Mouse (Mus musculus) heart, postnatal 10 days (tissue): ENCODE data around the gene Dand5. TPM values are rescaled to one million over a fixed set of nuclear protein-coding genes. Genes with fewer than 3 reads are reported as not detected.

ENCODE experiments used
- DNase-seq, 2 experiments: peaks; one replicate each; pipeline ENCODE4 v3.0.0; 2021
- intact Hi-C: fragments of 180-260 bp; cut with DNase I; formaldehyde crosslinking; loops from one replicate; pipeline ENCODE4 v1.15.1; 2025
- total RNA-seq, 2 experiments: library from RNA; stranded (reverse); gene quantifications; 2 replicates each; pipeline ENCODE4 v1.2.3; 2021

Dand5 gene
- total RNA-seq, 2 experiments from 2014 or later = 3.1 to 3.8 TPM

DNA sequence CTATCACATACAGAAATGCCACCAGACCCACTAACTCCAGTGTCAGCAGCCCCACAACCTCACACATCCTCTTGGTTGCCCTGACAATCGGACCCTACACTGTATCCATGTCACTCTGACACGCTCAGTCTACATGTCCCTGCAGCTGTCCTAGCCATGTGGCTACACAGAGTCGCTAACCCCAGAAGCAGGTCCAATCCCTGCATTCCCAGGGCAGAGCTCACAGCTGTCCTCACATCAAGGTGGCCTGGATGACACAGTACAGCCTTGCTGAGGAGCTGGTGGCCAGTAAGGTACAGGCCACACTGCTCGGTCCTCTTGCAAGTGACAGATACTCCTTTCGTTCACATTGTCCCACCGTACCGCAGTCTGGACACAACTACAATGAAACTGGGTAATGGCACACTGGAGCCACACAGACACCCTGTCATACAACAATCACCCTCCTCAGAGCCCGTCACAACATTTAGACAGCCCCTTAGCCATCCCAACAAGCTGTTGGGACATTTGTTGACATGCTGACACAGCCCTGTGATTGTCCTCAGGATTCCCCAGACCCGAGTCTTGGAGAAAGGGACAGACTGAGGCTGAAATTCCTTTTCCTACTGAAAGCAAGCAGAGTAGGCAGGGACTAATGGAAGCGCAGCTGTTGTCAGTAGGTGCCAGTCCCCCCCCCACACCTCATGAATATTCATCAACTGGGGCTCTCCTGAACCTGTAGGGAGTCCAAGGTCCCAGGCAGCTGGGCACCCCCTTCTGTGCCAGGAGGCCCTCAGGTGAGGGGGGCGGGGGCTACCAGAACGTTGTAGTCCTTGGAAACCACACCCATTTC is 13.3 kb downstream of the Dand5 start:
- no peak for DNase-seq
- intact Hi-C loops = no loop called here

DNA sequence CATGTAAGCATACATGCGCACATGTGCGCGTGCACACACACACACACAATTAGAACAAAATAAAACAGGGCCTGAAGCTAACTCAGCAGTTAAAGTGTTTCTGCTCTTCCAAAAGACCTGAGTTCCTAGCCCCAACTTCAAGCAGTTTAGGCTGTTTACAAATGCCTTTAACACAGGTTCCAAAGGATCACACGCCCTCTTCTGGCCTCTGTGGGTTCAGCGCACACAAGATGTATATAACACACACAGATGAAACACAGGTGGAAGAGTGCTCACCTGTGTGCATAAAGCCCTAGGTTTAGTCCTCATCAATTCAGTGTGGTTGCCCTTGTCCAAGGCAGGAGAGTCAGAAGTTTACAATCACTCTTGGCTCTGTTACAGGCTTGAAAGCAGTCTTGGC is 16.6 kb downstream of the Dand5 start:
- intact Hi-C loops = no loop called here
- DNase-seq = no peak

DNA sequence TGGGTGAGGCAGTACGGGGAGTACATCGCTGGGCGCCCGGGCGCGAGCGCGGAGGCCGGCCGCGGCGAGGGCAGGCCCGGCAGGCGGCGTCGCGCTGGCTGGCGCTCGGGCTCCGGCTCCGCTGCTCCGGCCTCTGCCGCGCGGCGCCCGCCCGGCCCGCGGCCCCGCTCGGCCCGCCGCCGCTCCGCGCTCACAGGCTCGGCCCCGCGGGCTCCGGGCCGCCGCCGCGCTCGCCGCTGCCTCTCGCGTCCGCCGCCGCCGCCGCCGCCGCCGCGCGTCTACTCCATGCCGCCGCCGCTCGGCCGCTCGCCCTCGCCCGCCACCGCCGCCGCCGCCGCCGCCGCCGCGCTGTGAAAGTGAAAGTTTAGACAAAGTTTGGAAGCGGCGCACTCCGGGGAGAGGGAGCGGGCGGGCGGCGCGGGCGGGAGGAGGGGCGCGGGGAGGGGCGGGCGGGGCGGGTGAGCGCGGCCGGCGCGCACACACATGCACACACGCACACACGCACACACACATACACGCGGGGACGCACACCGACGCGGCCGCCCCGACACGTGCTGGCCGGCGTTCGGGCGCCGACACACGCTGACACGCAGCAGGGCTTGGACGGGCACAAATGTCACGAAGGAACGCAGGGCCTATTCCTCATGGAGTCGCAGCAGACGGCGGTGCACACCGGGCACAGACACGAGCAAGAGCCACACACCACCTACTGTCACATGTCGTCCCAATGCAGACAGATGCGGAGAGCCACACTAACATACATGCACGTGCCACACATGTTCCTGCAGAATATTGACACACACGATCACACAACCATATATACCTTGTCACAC is 22.4 kb downstream of the Dand5 start, which contains the start of gene Nfix:
TSS of gene Nfix (minus strand) at position 346 of the 833 bp plus-strand sequence.
- intact Hi-C loops = loop anchor here (2.0 kb wide), 1 partner anchor 59 kb away; no protein-coding TSS in a partner anchor
- DNase-seq = peak; percentile 80

DNA sequence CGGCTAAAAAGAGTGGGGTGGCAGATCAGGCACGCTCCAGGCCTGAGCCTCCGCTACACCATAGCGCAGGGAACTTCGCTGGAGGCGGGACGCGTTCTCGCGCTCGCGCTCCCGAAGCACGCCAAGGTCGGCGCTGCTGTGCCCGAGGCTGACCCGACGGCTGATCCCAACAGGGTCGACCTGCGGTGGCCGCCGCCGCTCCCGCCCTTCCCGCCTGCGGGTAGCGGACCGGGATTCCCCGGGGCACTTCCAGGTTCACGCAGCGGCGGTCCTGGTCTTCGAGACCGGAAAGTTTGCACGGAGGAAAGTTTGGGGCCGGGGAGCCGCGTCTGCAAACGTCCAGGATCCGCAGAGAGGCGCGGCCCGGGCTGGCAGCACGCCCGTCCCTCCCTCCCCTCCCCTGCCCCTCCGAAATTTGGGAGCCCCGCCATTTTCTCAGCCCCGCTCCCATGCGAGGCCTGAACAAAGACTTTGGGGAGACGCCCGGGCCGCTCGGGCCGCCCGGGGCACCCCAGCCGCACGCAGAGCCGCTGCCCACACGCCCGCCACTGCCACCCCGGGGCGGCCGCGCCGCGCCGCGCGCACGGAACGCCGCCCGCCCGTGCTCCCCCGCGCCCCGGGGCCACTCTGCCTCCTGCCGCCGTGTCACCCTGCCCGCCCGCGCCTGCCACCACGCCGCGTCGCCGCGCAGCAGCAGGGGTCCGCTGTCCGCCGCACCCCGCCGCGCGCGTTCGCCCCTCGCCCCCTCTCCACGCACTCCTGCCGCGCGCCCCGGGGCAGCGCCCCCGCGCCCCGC is 23.3 kb downstream of the Dand5 start:
- intact Hi-C loops = loop anchor here (2.0 kb wide), 1 partner anchor 59 kb away; no protein-coding TSS in a partner anchor

DNA sequence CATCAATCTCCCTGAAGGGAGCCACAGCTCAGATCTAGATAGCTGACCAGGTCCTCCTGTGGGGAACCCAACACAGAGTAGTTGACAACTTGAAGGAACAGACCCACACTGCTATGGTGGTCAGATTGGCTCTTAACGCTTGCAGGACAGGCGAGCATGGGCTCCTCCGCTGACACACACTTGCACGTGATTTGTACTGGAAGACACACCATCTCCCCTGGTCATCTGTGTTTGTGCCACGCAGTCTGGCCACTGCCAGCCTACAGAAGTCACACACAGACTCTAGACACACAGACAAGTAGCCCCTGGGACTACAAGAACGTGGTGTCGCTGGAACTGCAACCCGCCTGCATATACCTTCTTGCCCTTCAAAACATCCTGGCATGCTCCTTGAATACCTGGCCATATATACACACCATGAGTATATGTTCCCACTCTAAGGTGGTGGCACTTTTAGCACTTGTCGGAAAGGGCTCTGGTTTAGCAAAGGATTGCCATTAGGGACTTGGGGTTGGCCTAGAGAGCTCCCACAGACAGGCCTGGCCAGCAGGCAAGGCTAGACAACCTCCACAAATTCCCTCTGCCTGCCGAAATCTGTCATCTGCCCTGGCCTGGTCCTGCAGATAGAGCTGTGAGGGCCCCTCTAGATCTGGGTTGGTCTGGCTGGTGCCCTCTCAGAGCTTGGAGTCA is 24.0 kb downstream of the Dand5 start:
- intact Hi-C loops = loop anchor here (2.0 kb wide), 1 partner anchor 58 kb away; no protein-coding TSS in a partner anchor
- peak in 1 of 2 experiments; percentile 34 for DNase-seq

More for the DNA sequence above, 23.3 kb downstream of the Dand5 start:
- peak; percentile 80 to 83 for DNase-seq

DNA sequence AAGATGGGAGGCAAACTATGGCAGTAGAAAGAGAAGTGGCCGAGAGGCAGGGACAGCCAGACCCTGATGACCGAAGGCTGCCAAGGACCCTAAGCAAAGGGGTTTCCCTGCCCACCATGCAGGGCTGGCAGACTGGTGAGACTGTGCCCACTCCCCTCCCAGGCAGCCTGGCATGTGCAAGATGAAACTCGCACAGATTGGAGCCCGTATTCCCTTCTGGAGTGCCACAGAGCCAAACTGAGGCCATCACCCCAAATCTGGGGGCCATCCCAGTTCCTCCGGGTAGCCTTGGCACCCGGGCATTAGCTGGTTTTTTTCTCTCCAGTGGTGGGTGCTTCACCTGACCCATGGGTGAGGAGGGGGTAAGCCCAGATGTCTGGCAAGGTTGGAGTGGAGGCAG is 24.7 kb downstream of the Dand5 start:
- intact Hi-C loops = loop anchor here (2.0 kb wide), 2 partner anchors 23 to 57 kb away; no protein-coding TSS in a partner anchor
- DNase-seq = peak in 1 of 2 experiments; percentile 5

DNA sequence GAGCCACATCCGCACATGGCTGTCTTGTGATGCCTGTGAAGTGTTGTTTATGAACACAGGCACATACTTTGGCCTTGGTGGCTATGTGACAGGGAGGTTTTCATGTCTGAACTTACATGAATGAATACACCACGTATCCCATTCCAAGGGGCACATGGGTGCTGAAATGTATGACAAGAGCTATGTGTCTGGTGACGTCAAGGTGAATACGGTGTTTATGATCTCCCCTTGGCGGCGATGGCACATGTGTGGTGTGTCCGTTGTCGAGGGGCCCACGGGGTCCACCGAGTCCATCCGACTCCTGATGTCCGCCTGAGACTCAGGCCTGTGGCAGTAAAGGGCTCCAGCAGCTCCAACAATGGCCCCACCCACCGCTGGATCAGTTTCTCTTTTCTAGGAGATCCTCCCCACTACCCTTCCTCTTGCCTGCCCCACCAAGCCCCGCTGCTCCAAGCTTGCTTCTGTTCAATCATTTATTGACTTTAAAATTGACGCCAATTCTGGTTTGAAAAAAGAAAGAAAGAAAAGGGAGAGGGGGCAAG is 25.3 kb downstream of the Dand5 start:
- DNase-seq = peak in 1 of 2 experiments; percentile 31
- intact Hi-C loops = loop anchor here (2.0 kb wide), 1 partner anchor 23 kb away; no protein-coding TSS in a partner anchor

DNA sequence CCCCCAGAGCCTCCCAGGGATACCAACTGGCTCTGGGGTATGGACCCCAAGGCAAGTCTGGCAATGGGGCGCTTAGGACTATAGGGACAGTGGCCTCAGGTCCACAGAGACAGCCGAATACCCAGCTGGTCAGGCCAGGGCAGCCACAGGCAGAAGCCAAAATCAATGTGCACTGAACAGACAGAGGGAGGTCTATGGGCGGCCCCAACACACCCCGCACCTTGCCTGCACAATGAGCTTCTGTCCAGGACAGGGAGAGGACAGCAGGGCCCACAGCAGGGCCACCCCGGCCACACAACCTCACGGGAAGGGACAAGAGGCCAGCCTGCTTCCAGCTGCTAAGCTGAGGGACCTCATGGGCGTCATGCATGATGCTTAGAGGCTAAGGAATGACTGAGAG is 28.1 kb downstream of the Dand5 start:
- peak; percentile 59 to 63 for DNase-seq
- intact Hi-C loops = no loop called here

DNA sequence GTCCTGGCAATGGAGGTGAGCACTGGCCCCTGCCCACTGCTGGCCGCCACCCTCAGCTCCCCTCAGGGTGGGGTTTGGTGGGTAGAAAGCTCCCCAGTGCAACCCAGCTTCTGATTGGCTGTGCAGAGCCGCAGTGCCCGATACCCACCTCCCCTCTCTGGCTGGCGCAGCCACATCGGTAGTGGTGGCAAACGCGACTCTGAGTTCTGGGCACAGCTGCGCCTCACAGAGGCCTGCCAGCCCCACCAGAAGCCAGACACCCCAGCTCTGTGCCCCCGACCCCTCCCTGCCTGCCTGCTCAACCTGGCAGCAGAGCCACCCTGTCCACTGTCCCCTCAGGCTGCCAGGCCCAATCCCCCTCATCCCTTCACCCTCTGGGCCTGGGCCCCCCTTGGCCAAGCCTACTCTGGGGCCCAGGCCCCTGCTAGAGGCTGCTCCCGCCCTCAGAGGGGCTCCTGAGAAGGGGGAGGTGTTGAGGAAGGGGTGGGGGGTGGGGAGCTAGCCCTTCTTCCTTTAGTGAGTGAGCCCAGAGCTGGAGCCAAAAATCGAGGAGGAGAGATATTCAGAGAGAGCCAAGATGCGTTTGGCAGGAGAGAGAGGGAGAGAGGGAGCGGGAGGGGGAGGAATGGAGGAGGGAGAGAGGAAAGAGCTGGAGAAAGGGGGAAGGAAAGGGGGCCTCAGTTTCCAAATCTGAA is 28.7 kb downstream of the Dand5 start:
- peak; percentile 78 to 84 for DNase-seq

DNA sequence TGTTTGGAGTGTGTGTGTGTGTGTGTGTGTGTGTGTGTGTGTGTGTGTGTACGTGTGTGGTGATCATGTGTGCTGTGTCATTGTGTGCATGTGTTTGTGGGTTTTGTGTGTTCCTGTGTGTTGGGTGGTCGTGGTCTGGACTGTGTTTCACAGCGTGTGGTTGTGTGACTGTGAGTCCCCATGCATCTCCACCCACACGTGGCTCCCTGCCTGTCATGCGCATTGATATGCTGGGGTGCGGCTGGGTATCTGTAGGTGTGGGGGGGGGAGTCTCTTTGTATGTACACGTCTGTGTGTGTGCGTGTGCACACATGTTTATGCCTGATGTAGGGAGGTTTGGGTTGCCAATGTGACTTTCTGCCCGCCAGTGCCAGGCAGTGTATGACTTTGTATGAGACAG is 29.5 kb downstream of the Dand5 start:
- intact Hi-C loops = no loop called here
- no peak for DNase-seq

More for the DNA sequence above, 28.7 kb downstream of the Dand5 start:
- intact Hi-C loops = no loop called here

DNA sequence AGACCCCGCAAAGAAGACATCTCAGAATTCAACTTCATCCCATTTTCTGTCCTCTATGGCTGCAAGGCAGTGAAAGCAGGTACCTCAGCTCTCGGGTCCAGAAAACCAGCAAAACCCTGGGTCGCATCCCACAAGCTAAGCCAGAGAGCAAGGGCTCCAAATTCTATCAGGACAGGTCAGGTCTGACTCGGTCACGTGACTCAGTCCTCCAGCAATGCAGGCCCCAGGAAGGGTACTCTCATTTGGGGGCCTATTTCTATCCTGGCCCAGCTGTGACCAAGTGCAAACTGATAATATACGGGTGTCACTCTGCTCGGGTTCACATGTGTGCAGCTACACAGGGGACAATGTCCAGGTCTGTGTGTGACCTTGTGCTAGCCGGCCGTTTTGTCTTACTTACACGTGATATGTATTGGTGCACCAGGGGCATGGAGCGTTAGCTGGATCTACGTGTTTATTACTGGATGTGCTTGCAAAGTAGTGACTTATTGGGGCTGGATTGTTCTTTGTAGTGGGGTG is 30.1 kb downstream of the Dand5 start:
- peak; percentile 47 to 56 for DNase-seq
- intact Hi-C loops = no loop called here

DNA sequence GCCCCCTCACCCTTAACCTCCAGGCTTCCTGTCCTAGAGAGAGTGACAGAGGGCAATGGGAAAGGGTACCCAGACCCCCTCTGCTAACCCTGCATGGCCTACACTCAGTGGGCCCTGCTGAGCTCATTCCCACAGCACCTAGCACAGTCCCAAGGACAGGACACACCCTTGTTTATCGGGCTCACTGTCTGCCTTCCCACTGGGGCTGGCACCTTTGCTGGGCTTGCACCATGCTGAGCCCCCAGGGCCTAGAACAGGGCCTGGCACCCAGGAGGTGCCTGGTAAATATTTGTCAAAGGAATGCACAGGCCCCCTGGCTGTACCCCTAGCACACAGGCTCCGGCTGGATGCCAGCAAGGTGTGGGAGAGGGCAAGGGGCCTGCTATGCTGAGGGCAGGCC is 32.1 kb downstream of the Dand5 start:
- intact Hi-C loops = no loop called here
- DNase-seq = peak; percentile 28 to 37

DNA sequence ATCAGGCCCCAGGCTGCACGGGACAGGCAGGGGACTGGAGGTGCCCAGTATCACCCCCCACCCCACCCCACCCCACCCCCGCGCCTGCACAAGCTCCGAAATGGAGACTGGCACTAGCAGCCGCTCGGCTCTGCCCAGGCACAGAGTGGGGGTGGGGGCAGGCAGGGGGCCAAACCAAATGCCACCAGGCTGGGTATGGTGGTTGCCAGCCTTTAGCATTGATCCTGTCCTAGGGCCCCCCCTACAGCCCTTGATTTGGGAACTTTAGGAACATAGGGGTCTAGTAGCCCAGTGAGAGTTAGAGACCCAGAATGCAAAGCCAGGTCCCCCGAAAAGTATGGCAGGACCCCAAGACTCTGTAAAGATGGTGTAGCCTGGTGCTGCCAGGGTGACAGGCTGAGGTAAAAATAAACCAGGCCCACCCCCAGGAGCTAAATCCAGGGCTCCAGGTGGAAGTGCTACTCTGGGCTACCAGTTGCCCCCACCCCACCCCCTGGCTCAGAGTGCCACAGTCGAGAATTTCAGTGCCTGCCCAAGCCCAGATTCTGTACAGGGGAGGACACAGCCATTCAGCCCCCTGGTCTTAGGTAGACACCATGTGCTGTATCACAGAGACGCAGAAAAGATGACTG is 32.7 kb downstream of the Dand5 start:
- DNase-seq = peak; percentile 67 to 69
- intact Hi-C loops = no loop called here

DNA sequence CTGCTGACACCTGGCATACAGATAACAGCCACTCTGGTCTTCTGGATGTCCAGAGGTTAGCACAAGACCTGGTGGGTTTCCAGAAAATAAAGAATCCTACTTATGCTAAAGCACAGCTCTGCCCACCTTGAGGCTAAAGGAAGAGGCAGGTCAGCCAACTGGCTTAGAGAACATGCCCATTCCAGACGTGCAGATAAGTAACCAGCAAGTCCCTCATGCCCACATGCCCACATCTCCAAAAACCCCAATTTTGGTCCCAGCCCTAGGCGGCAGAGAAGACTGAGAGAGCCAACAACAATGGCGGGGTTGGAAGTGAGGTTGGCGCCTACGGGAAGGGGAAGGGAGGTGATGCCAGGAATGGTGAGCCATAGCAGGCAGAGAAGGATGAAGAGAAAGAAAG is 33.3 kb downstream of the Dand5 start:
- intact Hi-C loops = no loop called here
- peak; percentile 32 to 33 for DNase-seq

DNA sequence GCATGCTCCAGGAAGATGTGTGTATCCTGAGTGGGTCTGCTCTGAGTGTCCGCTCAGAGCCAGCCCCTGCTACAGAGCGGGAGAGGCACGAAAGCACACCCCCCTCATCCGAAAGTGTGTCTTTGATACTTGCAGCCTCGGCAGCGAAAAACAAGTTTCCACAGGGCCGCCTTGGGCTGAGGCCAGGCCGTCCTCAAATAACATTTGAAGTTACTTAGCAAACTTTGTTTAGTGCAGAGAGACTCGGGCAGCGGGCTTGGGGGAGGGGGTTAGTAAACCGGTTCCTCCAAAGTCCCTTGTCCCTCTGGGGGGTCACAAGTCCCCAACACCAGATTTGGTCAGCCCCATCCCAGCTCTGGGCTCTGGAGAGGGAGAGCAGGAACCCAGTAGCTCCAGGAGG is 33.7 kb downstream of the Dand5 start:
- intact Hi-C loops = no loop called here
- DNase-seq = peak; percentile 90

DNA sequence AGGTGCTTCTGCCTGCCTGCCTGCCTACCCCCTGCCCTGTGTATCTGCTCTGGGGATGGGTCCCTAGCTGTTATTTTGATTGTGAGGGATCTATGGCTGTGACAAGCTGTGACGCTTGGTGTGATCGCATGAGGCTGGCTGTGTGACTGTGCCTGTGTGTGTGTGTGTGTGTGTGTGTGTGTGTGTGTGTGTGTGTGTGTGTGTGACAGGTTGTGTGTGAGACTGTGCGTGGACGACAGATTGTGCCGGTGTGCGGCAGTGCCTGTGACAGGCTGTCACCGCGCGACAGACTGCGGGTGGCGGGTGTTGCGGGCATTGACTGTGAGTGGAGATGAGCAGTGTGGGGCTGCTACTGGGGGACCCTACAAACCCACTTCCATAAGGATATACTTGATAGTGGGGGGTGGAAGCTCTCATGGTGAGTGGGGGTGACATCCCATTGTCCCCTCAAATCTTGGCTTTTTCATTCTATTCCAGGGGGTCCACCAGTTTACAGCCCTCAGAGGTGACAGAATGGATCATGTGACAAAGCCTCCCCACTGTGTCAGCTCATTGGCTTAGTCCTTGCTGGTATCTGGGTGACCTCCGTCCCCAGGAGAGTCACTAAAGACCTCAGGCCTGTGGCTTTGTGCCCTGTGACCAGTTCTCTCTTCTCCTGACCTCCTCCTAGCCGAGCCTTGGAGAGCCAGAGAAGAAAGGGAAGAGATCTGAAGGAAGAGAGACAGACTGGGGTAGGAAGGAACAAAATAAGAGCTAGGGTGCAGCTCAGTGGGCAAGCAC is 34.9 kb downstream of the Dand5 start:
- intact Hi-C loops = no loop called here
- DNase-seq = peak in 1 of 2 experiments; percentile 30

DNA sequence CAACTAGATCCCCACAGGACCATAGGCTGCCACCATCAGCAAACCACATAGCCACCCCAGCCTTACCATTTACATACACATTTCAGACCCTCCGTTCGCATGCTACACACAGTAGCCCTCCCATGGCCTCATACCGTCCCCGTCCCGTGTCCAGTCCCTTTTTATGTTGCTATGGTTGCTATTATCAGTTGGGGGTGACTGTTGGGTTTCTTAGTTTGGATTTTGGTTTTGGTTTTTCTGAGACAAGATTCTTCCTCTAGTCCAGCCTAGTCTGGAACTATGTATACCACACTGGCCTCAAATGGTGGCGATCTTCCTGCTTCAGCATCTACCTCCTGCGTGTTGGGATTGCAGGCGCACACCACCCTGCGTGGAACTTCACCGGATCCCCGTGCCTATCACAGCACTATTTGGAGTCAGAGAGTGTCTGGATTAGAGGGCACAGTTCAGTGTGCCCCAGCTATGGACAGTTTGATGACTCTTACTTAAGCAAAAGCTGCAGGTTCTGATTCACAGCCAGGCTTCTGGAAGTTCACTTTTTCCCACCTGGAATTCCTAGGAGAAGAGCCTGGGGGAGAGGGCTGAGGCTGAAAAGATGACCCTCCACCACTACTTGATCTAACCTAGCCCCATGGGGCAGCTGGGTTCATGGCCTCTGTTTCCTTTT is 35.7 kb downstream of the Dand5 start:
- intact Hi-C loops = no loop called here

More for the DNA sequence above, 35.7 kb downstream of the Dand5 start:
- DNase-seq = no peak
